Mouse (Mus musculus) adipocyte (in vitro differentiated cells): ENCODE results near the gene Tmem219.

Experiments used
- DNase-seq: peaks from one replicate; pipeline ENCODE4 v3.0.0-alpha.2; 2016; ENCODE audit warnings: low spot score

Gene Tmem219

DNA sequence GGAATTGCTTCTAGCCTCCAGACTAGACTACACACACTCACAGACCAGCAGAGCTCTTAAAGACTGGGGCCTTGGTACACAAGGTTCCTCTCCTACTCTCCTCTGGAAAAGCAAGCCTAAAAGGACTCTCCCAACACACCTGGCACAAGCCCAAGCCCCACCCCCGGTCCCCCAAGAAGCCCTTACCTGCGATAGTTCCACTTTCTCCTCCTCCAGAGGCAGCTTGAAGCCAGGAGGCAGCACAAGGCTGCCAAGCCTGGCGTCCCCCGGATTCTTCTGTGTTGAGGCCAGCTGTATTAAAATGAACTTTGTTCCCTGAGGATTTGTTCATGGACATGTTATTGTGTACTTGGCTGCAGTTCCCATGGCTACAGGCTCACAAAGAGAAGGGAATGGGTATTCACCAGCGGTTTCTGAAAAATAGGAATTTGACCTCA, at the start of gene Tmem219:
Tmem219 (minus strand) TSS at position 294 of the 437 bp plus-strand sequence.
- peak; percentile 83 for DNase-seq

DNA sequence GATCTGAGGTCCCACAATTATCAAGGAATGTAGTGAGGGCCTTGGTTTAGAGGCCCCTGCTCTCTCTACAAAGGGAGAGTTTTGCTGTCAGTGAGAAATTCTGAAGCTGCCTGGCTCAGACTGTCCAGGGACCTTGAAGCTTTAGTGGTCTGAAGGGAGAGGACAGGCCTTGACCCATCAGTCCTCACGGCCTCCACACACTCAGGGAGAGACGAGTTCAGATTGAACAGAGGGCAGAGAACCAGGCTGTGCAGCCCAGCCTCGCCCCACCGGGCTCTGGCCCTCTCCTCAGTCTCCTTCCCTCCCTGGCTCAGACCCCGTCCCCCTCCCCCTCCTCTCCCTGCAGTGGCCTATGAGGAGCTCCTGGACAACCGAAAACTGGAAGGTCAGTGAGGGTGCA, 44.6 kb upstream of the Tmem219 start:
- no peak for DNase-seq

DNA sequence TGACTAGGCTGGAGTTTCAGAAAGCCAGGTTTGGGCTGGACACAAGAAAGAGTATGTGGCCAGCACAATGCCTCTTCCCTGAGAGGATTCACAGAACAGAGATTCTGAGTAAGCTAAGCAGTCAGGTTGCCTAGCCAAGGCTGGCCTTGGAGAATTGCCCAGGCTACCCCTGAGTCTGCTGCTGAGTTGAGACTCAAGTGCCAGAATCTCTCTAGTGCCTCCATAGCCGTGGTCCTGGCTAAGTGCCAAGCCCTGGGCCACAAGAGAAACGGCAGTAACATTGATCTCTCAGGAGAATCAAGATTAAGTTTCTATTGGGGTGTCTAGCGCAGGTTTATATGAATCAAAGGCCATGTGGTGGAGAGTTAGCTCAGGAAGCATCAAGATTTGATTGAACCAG, 42.9 kb upstream of the Tmem219 start:
- no peak for DNase-seq

DNA sequence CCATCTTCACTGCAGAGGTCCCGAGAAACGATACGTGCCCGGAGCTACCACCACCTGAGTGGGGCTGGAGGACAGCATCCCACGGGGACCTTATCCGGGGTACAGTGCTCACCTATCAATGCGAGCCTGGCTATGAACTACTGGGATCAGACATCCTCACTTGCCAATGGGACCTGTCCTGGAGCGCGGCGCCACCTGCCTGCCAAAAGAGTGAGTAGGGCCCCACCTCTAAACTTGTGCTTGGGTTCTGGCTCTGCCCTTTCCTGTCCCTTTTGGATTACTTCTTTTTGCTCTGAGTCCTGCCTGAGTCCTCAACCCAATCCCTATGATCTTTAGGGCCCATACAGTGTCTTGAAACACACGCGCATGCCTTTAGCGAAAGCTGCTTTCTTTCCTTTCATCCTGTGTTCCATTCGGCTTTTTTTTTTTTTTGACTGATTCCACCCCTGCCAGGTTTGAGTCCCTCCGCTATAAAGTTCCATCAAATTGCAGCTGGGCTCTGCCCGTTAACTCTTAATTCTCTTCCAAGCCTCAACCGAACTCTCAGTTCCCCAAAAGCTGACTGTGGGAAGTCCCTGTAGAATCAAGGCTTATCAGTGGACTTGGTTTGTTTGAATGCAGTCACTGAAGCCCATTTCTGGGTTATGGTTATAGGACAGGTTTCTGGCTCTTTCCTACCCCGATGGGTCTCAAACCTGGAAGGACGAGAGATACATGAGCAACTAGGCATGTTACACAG, 41.0 kb upstream of the Tmem219 start:
- DNase-seq = peak; percentile 35

DNA sequence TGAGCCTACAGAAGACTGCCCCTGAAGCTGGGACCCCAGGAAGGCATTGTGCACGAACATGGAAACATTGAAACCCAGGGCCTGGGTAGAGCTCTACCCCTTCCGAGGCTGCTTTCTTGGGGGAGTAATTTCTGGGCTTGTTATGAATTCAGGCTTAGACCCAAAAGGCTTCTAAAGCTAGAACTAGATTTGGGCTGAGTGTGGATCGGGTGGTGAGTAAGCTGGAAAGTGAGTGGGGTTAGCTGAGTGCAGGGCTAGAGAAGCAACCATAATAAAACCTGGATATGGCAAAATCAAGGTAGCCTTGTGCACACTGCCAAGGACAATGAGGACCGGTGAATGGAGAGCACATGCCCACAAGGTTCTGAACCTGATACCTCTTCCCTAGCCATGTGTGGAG, 39.2 kb upstream of the Tmem219 start:
- DNase-seq = no peak

DNA sequence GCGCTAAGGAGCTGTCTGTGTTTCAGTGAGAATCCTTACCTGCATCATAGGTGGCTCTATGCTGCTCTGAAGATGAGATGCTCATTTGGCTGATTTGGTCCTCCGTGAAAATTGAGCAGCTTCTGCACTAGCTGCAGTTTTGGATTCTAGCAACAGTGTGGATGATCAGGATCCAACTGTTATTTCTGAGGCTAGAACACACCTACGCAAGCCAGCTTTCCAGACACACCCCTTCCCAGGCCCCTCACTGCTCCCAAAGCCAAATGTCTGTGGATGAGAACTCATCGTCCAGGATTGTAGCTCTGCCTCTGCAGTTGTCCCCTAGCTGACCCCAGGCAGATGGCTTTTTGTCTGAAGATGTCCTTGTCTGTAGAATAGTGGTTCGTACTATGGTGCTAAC, 38.4 kb upstream of the Tmem219 start:
- no peak for DNase-seq

DNA sequence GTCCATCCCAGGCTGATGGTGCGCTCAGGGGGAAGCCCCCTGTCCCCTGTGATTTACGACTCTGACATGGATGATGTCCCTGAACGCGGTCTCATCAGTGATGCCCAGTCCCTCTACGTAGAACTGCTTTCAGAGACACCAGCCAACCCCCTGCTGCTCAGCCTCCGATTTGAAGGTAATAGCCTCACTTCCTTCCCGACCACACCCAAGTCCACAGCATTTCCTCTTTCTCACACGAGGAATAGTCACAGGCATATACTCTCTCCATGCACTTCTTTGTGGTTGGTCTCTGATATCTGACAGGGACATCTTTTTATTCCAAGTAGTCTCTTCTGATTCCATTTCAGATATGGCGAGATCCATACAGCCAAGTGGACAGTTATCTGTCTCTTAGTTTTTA, 37.1 kb upstream of the Tmem219 start:
- DNase-seq = no peak

DNA sequence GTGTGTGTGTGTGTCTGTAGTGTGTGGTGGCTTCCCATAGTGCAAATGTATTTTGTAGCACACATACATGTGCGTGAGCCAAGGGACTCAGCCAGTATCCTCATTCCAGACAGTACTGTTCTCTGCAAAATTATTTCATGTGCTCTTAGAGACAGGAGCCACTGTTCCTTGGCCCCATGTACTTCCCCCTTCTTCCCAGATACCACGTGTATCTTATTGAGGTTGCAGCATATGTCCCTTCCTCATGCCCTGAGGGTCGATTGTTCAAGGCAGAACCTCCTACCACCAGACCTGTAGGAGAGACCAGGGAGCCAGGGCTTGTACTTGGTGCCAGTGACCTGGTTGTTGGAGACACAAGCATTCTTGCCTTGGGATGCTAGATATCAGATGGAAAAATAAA, 32.4 kb upstream of the Tmem219 start:
- DNase-seq = no peak

DNA sequence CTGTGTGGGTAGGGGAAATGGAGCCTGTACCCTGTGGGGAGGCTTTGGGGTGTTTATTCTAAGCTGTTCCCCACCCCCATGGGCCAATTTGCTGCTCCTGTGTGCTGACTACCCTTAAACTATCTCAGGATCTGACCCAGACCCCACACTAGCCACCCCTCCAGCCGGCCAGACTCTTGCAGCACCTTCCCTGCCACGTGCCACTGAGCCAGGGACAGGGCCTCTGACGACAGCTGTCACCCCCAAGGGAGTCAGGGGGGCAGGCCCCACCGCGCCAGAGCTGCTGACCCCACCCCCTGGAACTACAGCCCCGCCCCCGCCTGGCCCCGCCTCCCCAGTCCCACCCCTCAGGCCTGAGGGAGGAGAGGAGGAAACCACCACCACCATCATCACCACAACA, 29.9 kb upstream of the Tmem219 start:
- DNase-seq = no peak

DNA sequence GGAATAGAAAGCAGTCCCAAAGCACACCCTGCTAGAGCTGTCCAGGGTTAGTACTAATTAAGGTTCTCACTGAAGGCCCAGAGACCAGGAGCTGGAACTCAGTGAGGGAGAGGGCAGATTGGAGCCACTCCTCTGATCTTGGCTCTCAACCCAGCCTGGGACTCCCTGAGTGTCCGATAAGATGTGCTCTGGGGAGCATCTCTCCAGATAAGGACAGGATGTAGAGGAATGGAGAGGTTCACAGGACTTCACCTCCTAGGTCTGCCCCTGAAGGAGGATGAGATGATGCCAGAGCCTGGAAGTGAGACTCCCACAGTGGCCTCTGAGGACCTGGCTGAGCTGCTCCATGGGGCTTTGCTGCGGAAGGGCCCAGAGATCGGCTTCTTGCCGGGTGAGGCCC, 29.0 kb upstream of the Tmem219 start:
- no peak for DNase-seq

DNA sequence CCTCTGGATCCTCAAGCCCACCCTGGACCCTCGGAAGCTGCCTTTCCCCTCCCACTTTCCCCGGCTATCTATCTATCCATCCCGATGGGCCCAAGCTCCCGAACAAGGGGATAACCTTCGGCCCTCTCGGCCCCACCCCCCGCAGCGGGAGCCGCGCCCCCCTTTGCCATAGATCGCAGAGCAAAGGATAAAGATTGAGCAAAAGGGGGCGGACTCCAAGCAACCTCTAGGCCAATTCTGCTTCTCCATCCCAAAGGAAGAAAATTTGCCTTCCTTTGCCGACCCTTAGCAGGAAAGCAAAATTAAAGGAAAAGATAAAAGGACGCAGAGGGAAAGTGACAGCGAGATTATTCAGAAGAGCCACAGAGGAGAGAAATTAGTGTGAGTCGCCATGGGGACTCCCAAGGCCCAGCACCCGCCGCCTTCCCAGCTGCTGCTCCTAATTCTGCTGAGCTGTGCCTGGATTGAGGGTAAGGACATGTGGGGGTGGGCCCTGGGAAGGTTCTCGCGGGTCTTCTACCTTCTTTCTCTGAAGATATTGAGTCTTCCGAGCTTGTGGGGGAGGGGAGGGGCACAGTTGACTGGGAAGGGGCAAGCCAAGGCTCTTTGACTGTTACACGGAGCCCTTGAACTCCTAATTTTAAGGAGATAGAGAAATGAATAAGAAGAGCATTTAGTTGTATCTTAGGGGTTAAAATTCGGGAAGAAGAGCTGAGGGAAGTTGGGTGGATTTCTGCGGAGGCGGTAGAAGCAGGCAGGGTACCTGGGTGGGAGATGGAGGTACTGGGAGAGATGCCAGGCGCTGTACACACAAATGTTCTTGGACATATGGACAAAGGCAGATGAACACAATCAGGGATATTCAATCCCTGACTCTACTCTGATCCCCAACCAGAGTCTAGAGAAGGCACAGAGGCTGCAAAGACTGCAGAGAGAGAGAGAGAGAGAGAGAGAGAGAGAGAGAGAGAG, 28.2 kb upstream of the Tmem219 start:
- DNase-seq = no peak

DNA sequence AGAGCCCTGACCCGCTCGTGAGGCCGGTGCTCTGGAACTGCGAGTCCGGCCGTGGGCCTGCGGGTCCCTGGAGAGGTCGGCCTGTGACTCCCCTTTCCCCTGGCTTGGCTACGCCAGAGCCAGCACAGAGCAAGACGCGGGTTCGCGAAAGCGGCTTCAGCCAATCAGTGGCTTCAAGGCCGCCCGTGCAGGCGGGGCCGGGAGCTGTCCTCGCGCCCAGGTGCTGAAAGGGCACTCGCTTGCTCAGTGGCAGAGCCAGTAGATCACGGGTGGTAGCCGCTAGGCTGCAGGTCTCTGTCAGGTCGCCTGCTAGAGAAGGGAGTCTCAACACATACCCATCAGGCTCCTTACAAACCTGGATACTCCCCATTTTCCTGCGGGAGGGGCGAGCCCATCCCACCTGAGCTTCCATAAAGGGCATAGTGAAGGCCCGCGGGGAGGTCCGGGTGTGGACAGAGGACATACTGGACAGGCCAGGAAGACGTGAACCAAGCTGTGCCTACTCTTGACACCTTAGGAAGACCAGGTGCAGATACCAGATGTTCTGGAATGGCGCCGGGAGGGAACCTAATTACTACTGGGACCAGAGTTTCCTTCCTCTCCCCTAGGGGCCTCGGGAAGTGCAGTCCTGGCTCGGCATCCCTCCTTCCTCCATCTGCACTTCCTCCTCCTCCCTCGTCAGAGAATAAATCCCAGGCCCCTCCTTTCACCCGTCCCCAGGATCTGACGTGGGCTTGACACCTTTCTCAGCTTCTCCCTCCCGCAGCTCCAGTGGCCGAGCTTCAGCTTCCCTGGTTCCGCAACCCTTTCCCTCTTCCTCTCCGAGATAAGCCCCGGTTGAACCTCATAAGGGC, 27.3 kb upstream of the Tmem219 start, which contains the start of gene Sez6l2:
Sez6l2 (plus strand) TSS at position 771 of the 854 bp plus-strand sequence.
- DNase-seq = peak; percentile 68

DNA sequence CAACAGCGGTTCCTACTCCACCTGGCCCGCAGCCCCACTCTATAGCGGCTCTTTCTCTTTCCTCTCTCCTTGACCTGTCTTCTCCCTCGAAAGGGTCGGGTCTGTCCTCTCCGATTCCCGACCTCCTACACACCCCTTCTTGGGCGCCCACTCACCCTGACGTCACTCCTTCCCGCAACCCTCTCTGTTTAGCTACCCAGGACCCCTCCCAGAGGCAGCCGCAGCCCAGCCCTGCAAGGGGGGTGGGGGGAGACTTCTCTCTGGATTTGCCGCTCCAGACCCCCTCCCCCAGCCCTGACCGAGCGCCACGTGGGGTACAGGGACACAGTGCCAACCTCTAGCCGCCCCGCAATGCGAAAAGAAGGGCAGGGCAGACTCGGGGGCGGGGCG, 26.7 kb upstream of the Tmem219 start, which contains the start of gene Asphd1:
Asphd1 (minus strand) TSS at position 180 of the 390 bp plus-strand sequence.
- DNase-seq = no peak

DNA sequence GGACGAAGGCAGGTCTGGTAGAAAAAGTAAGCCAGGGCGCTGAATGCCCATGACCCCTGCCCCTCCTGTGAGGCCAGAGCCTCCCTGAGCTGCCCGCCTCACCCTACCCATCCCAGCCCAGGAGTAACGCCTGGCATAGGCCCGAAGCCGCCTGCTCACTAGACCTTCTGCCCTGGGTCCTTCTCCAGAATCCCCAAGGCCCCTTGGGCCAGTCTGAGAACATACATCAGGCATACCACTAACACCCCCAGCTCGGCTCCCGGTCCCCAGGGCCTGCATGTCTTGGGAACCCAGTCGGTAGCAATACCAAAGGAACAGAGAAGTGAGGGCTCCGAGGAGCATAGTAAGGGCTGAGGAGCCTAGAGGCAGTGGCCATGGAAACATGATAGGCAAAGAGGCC, 25.9 kb upstream of the Tmem219 start:
- DNase-seq = no peak

DNA sequence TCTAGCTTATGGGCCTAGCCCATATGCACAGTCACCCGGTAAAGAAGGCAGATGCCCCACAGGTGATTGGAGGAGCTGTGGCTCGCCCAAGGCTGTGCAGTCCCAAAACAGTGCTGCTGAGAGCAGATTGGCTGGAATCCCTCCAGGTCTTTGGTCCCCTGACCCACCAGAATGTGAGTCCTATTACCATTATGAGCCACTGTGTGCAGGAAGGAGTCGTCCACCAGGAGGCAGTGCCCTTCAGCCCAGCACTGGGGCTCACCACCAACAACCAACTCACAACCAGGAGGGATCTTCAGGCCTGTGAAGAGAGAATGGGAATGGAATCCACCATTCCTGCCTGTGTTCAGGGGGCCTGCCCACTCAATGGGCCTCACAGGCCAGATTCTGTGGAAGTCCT, 23.8 kb upstream of the Tmem219 start:
- DNase-seq = peak; percentile 41

DNA sequence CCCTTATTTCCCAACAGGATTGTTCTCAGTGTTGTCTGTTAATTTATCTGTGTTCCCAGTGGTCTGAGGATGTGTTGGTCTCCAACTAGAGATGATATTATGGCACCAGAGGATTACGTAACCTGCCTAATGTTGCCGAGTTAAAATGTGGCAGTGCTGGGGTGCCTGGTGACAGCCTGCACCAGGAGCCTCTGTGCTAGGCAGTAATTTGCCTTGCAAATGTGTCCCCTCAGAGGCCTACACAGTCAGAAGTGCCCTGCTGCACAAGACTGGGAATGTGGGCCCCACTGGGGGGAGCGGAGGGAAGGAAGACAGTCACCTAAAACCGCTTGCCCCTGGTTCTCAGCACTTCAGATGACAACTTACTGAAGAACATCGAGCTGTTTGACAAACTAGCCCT, 19.1 kb upstream of the Tmem219 start:
- DNase-seq = no peak

DNA sequence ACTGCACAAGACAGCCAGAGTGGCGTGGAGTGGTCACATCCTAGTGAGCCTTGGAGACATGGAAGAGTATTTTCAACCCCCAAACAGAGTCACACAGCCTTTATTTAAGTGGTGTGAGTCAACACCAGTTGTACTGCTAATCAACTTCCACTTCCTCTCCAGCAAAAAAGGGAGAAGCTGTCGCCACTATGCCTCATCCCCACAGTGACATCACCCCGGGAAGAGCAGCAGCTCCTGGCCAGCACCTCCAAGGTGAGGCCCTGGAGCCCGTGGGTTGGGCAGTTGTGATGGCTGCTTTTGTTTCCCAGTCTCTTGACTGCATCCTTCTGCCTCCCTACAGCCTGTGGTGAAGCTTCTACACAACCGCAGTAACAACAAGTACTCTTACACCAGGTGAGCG, 18.5 kb upstream of the Tmem219 start:
- no peak for DNase-seq

DNA sequence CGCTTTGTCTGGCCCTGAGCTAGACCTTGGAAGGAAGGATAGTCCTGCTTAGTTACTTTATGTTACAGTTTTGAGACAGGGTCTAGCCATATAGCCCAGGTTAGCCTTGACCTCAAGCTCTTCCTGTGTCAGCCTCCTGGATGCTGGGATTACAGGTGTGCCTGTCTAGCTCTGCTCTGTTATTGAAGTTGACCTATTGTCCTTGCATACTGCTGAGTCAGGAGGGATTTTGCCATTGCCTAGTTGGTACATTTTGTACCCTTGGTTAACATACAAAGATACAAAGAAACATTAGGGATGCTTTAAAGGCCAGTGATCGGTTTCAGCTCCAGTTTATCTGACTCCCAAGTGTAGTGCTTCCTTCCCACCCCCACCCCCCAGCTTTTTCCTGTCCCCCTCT, 9.9 kb upstream of the Tmem219 start:
- no peak for DNase-seq

DNA sequence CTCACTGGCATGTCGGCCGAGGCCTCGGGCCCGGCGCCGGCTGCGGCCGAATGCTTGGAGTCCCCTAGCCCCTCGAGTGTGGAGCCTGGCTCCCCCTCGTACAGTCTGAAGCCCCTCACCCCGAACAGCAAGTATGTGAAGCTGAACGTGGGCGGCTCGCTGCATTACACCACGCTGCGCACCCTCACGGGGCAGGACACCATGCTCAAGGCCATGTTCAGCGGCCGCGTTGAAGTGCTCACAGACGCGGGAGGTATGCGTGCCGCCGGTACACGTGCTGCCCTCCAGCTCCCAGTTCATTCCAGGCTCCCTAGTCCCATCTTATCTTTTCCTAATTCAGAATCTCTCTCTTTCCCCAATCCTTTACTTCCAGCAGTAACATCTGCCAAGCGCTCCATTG, 6.3 kb upstream of the Tmem219 start:
- DNase-seq = no peak

DNA sequence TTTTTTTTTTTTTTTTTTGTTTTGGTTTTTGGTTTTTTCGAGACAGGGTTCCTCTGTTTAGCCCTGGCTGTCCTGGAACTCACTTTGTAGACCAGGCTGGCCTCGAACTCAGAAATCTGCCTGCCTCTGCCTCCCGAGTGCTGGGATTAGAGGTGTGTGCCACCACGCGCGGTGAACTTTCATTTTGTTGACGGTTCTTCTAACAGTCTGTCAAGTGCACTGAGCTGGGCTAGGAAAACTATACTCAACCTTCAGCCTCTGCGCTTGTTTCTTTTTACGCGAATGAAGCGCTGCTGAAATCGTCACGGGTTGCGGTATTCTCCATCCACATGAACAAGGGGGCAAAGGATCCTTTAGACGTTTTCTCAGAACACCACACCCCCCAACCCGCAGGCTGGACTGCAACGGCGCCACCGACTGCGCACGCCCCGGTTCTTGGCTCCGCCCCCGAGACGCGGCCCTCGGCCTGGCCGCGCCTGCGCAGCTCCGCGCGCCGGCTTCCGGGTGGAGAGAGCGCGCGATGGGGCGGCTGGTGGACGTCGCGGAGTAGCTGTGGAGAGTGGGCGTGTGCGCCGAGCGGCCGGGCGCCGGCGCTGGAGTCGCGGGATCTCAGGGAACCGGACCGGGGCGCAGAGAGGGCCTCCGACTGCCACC, 5.8 kb upstream of the Tmem219 start, which contains the start of gene Kctd13:
Kctd13 (plus strand) TSS at position 496 of the 654 bp plus-strand sequence.
- DNase-seq = peak; percentile 80

DNA sequence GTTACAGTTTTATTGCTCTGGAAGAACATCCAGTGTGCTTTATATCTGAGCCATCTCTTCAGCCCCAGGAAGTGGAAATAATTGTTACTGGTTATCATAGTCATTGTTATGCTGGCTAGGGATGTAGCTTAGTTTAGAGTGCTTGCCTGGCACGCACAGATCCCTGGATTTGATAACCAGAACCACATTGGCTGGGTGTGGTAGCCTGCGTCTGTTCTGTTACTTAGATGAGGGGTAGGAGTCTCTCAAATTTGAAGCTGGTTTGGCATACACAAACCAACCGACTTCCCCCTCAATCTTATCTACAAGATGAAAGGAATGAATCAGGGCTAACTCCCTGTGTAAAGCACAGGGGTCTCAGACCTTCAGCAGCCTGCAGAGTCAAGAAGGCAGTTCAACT, 3.6 kb upstream of the Tmem219 start:
- no peak for DNase-seq
